Mouse (Mus musculus) CH12.LX (cell line): ENCODE measurements around the gene Sh3glb2. TPM values are rescaled to one million over a fixed set of nuclear protein-coding genes. Genes with fewer than 3 reads are reported as not detected.

ENCODE experiments used
- DNase-seq: peaks from one replicate; pipeline ENCODE4 v3.0.0-alpha.2; 2013; ENCODE audit errors: extremely low read depth
- H3K27ac ChIP-seq: 2 replicates; pipeline ENCODE4 v1.5.1; 2012; ENCODE audit warnings: low read depth, mild to moderate bottlenecking, control low read depth, moderate library complexity; ENCODE audit not compliant: insufficient read depth
- H3K27me3 ChIP-seq: replicated peaks from 2 replicates; pipeline ENCODE3; 2012; ENCODE audit warnings: inconsistent platforms
- H3K36me3 ChIP-seq, 2 experiments: replicated peaks in 1 of 2; 2 replicates each; pipeline versions ENCODE3 to v1.6.1; 2012; ENCODE audit warnings: inconsistent platforms in 1 of 2, low read length in 1 of 2, mild to moderate bottlenecking in 1 of 2, mixed read lengths in 1 of 2, moderate library complexity in 1 of 2; ENCODE audit not compliant: control insufficient read depth in 1 of 2, insufficient read depth in 1 of 2
- H3K4me1 ChIP-seq, 2 experiments: 2 replicates each; pipeline ENCODE4 v1.6.1; 2012; ENCODE audit warnings: inconsistent platforms in 1 of 2, moderate library complexity in 1 of 2; ENCODE audit not compliant: insufficient read depth in 2 of 2, control insufficient read depth in 1 of 2
- H3K4me2 ChIP-seq: 2 replicates; pipeline ENCODE4 v1.6.1; 2012; ENCODE audit warnings: low read depth, mild to moderate bottlenecking, control low read depth; ENCODE audit not compliant: poor library complexity, insufficient read depth, severe bottlenecking
- H3K4me3 ChIP-seq, 3 experiments: fragments of 150-350 bp in 1 of 3; sonication (generic) in 1 of 3; replicated peaks in 1 of 3; 2 replicates each; pipeline versions ENCODE3 to v1.5.1; 2011 to 2012; ENCODE audit warnings: low read depth in 2 of 3, low read length in 2 of 3, mild to moderate bottlenecking in 2 of 3, moderate library complexity in 2 of 3, control low read depth in 1 of 3, improper control_type of control experiment in 1 of 3, inconsistent platforms in 1 of 3, mixed read lengths in 1 of 3; ENCODE audit not compliant: poor library complexity in 1 of 3
- H3K79me2 ChIP-seq: replicated peaks from 2 replicates; pipeline ENCODE4 v1.6.1; 2012; ENCODE audit warnings: mild to moderate bottlenecking, moderate library complexity; ENCODE audit not compliant: control insufficient read depth, poor library complexity, insufficient read depth, severe bottlenecking; ENCODE audit errors: extremely low read depth
- H3K9ac ChIP-seq: 2 replicates; pipeline ENCODE4 v1.6.1; 2012; ENCODE audit warnings: low read depth, mild to moderate bottlenecking, control low read depth, moderate library complexity; ENCODE audit not compliant: insufficient read depth
- H3K9me3 ChIP-seq: replicated peaks from 2 replicates; pipeline ENCODE3; 2012; ENCODE audit warnings: low read length, inconsistent platforms, mixed read lengths
- E2F4 ChIP-seq: IDR thresholded peaks from 2 replicates; pipeline ENCODE4 v1.6.1; 2011; ENCODE audit warnings: low read depth, low read length, improper control_type of control experiment; ENCODE audit not compliant: insufficient replicate concordance
- ELF1 ChIP-seq: IDR thresholded peaks from 2 replicates; pipeline ENCODE4 v1.6.1; 2014; ENCODE audit warnings: low read depth, mild to moderate bottlenecking, inconsistent platforms, low read length, improper control_type of control experiment
- ETS1 ChIP-seq: conservative IDR thresholded peaks from 2 replicates; pipeline ENCODE4 v1.6.1; 2012; ENCODE audit warnings: low read depth, mild to moderate bottlenecking, inconsistent platforms, low read length, improper control_type of control experiment, moderate library complexity
- GABPA ChIP-seq: IDR thresholded peaks from 2 replicates; pipeline ENCODE4 v1.6.1; 2012; ENCODE audit warnings: low read depth, low read length, improper control_type of control experiment, inconsistent platforms; ENCODE audit not compliant: insufficient replicate concordance
- HCFC1 ChIP-seq: IDR thresholded peaks from 2 replicates; pipeline ENCODE4 v1.6.1; 2012; ENCODE audit warnings: low read depth, mild to moderate bottlenecking, inconsistent platforms, low read length, improper control_type of control experiment
- IRF4 ChIP-seq: IDR thresholded peaks from 2 replicates; pipeline ENCODE4 v1.6.1; 2014; ENCODE audit warnings: low read depth, mild to moderate bottlenecking, inconsistent platforms, low read length, improper control_type of control experiment
- JUND ChIP-seq: conservative IDR thresholded peaks from 2 replicates; pipeline ENCODE4 v1.6.1; 2011; ENCODE audit warnings: low read depth, low read length, improper control_type of control experiment
- KAT2A ChIP-seq: IDR thresholded peaks from 2 replicates; pipeline ENCODE4 v1.6.1; 2012; ENCODE audit warnings: low read length, improper control_type of control experiment, inconsistent platforms; ENCODE audit not compliant: insufficient replicate concordance
- MAFK ChIP-seq: IDR thresholded peaks from 2 replicates; pipeline ENCODE4 v1.6.1; 2011; ENCODE audit warnings: low read length, improper control_type of control experiment; ENCODE audit not compliant: insufficient replicate concordance
- MAZ ChIP-seq: IDR thresholded peaks from 2 replicates; pipeline ENCODE4 v1.6.1; 2012; ENCODE audit warnings: low read depth, mild to moderate bottlenecking, inconsistent platforms, low read length, improper control_type of control experiment, moderate library complexity
- MXI1 ChIP-seq: IDR thresholded peaks from 2 replicates; pipeline ENCODE4 v1.6.1; 2011; ENCODE audit warnings: mild to moderate bottlenecking, low read depth, low read length, improper control_type of control experiment
- MYC ChIP-seq: IDR thresholded peaks from 2 replicates; pipeline ENCODE4 v1.6.1; 2011; ENCODE audit warnings: low read depth, mild to moderate bottlenecking, improper control_type of control experiment, low read length
- NELFE ChIP-seq: IDR thresholded peaks from 2 replicates; pipeline ENCODE4 v1.6.1; 2011; ENCODE audit warnings: low read depth, low read length, improper control_type of control experiment
- PAX5 ChIP-seq: IDR thresholded peaks from 2 replicates; pipeline ENCODE4 v1.6.1; 2012; ENCODE audit warnings: low read length, inconsistent platforms, mixed read lengths
- POLR2AphosphoS2 ChIP-seq: IDR thresholded peaks from 2 replicates; pipeline ENCODE4 v1.6.1; 2011; ENCODE audit warnings: low read depth, low read length, improper control_type of control experiment
- TBP ChIP-seq: conservative IDR thresholded peaks from 2 replicates; pipeline ENCODE4 v1.6.1; 2011; ENCODE audit warnings: low read depth, low read length, improper control_type of control experiment
- TCF12 ChIP-seq: IDR thresholded peaks from 2 replicates; pipeline ENCODE4 v1.6.1; 2014; ENCODE audit warnings: low read depth, mild to moderate bottlenecking, inconsistent platforms, low read length, improper control_type of control experiment
- USF1 ChIP-seq: IDR thresholded peaks from 2 replicates; pipeline ENCODE4 v1.6.1; 2014; ENCODE audit warnings: low read depth, mild to moderate bottlenecking, inconsistent platforms, low read length, improper control_type of control experiment
- ZKSCAN1 ChIP-seq: IDR thresholded peaks from 2 replicates; pipeline ENCODE4 v1.6.1; 2012; ENCODE audit warnings: low read depth, inconsistent platforms, low read length, improper control_type of control experiment, borderline replicate concordance
- dilution Hi-C: fragments of 300-500 bp; cut with MboI; formaldehyde crosslinking; loops from 2 replicates; pipeline ENCODE4 v1.14.3; 2020; ENCODE audit warnings: low sequenced_read_pairs; ENCODE audit not compliant: extremely low pct_unique_long_range_greater_than_20kb, extremely low pct_ligation_motif_present
- in situ Hi-C: fragments of 300-500 bp; cut with MboI; formaldehyde crosslinking; loops from 3 replicates; pipeline ENCODE4 v1.14.3; 2019; ENCODE audit warnings: low sequenced_read_pairs, low pct_ligation_motif_present, low pct_unique_long_range_greater_than_20kb, mixed read lengths
- polyA plus RNA-seq: library from polyadenylated mRNA; unstranded; fragments of >175 nt; gene quantifications from 2 replicates; pipeline ENCODE4 v1.2.1, GENCODE M21; 2012; ENCODE audit warnings: low read depth; ENCODE audit not compliant: insufficient read length
- total RNA-seq, 2 experiments: library from RNA; depleted of rRNA; stranded (reverse); fragments of 300-350 nt in 1 of 2; fragments of >200 nt in 1 of 2; gene quantifications; 2 replicates each; pipeline ENCODE4 v1.2.3; 2012 to 2014

Sh3glb2 gene
- total and polyA plus RNA-seq, 3 experiments = 27.2 to 47.8 (median 38.9) TPM

DNA sequence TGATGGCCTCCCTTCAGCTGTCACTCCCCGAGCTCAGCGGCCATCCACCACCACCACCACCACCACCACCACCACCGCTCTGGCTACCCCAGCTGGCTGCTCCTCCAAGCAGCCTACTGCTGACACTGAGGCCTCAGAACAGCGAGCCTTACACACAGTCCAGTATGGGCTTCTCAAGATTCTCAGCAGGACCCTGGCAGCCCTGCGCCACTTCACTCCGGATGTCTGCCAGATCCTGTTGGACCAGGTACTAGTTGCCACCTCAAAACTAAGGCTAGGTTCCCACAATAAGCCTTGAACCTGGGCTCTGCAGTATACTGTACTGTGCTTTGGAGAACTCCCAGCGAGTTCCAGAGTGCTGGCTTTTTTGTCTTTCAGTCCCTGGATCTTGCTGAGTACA, 16.6 kb downstream of the Sh3glb2 start:
- Histone ChIP-seq H3K27ac (no peak overlapping the region), H3K4me3 (no peak overlapping the region), H3K79me2 (no peaks in the 10 kb centered on the region), H3K4me2 (no peak overlapping the region), H3K4me1 (peaks cover 0 to 26% of the 10 kb centered on the region in 2 experiments; a peak in 2 of 4 replicates), H3K27me3 (no peaks in the 10 kb centered on the region), H3K9ac (no peak overlapping the region), H3K36me3 (peaks cover 88 to 97% of the 10 kb centered on the region in 2 experiments)
- dilution Hi-C loops (no loop called here), in situ Hi-C loops (no loop called here)
- no peak for TF ChIP-seq MAZ
- no peak for TF ChIP-seq HCFC1
- TF ChIP-seq USF1 = no peak
- TF ChIP-seq NELFE = no peak
- TF ChIP-seq IRF4 = no peak
- no peak for TF ChIP-seq PAX5
- TF ChIP-seq MAFK = no peak
- no peak for TF ChIP-seq TCF12
- no peak for TF ChIP-seq POLR2AphosphoS2
- TF ChIP-seq JUND = no peak
- TF ChIP-seq ETS1 = no peak
- TF ChIP-seq MYC = no peak
- no peak for TF ChIP-seq E2F4
- TF ChIP-seq KAT2A = no peak
- TF ChIP-seq, all 38 proteins: peak for 0
- no peaks in the 10 kb centered on the region for H3K9me3 ChIP-seq
- no peak for DNase-seq

DNA sequence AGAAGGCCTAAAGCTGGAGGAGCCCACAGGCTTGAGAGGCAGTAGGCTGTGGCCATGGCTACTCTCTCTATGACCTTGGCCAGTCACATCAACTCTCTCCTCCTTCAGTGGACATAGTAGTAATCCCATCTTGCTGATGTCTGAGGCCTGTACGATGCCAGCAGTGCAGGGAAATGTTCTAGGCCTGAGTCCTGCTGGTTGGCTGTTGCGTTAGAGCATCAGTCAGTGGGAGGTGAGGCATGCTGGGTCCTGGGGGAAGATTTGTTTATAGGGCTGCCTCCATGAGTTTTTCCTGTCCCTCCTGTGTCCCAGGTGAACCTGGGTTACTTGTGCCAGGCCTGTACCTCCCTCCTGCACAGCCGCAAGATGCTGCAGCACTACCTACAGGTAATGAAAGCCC, 17.1 kb downstream of the Sh3glb2 start:
- Histone ChIP-seq H3K36me3 (peaks cover 89 to 97% of the 10 kb centered on the region in 2 experiments), H3K9me3 (no peaks in the 10 kb centered on the region), H3K27ac (no peak overlapping the region), H3K4me3 (no peak overlapping the region), H3K27me3 (no peaks in the 10 kb centered on the region), H3K4me2 (no peak overlapping the region), H3K79me2 (no peaks in the 10 kb centered on the region), H3K4me1 (peaks cover 0 to 26% of the 10 kb centered on the region in 2 experiments; a peak in 2 of 4 replicates), H3K9ac (no peak overlapping the region)
- TF ChIP-seq ELF1 (no peak), MXI1 (no peak), TBP (no peak), MYC (no peak), ZKSCAN1 (no peak), POLR2AphosphoS2 (no peak), TCF12 (no peak), GABPA (no peak), IRF4 (no peak)
- DNase-seq = no peak
- dilution Hi-C loops (no loop called here), in situ Hi-C loops (no loop called here)
